Mouse (Mus musculus) regulatory T cell (primary cell): ENCODE data around the gene Polk.

Source experiments
- in situ Hi-C: fragments of 300-600 bp; cut with MboI, MseI; formaldehyde crosslinking; loops from one replicate; pipeline ENCODE4 v1.15.1; 2025; ENCODE audit warnings: high pct_unique_total_duplicates

Gene Polk

DNA sequence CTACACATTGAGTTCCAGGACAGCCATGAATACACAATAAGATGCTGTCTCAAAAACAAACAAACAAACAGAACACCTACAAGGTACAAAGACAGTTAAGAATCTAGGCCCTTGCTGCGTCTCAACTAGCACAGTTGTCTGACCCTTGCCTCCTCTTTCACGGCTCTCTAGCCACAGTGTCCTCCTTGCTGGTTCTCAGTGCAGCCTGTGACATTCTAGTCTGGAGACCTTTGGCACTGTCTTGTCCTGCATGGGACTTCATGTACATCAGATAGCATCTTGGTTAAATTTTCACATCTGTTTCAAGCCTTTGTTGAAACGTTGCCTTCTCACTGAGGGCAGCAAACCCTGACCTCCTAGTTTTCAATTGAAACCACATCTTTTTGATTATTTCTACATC lies 13.6 kb downstream of the Polk start:
- in situ Hi-C loops: no loop called here

DNA sequence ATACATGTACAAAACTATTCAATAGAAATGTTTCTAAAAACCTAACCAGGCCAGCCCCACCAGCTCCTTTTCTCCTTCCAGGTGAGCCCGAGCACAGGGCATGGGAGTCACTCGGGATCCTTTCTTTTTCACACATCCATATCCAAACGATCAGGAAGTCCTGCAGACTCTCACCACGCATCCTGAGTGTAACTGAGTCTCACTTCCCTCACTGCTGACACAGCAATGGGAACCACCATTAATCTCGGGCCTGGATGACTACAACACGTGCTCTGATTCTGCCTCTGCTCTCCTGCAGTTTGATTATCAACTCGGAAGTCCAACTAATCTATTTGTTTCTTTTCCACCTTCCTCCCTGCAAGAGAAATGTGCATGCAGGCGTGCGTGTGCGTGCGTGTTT lies 14.5 kb downstream of the Polk start:
- in situ Hi-C loops: no loop called here

DNA sequence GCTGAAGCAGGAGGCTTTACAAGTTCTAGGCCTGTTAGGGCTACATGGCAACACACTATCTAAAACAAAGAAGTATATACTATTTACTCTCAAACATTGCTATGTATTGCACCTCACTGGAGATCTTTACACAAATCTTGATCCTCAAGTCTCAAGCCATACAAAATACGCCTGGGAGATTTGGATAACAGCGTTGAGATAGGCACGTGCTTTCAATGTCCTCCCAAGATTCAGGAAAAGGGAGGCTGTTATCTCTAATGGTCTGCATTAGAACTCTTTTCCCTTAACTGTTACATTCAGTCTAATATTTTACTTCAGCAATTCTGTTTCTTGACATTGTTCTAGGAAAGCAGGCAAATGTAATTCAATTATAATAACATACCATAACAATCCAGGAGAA lies 15.4 kb downstream of the Polk start:
- in situ Hi-C loops: no loop called here

GRCm38 (mm10) chr13:96521294-96521693 lies 21.1 kb downstream of the Polk start:
- in situ Hi-C loops: no loop called here

DNA sequence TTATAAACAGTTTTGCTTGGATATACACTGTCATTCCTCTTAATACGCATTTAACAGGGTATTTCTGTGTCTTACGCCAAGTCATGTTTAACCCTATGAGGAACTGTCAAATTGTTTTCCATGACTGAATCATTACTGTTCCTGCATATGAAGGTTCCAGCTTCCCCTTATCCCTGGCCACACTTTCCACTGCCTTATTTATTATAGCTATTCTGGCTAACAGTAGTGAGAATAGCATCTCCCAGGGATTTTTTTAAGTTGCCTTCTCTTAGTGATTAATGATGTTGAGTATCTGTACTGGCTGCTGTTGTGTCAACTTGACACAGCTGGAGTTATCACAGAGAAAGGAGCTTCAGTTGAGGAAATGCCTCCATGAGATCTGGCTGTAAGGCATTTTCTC lies 25.0 kb downstream of the Polk start:
- in situ Hi-C loops: no loop called here

GRCm38 (mm10) chr13:96516249-96516648 lies 26.1 kb downstream of the Polk start:
- in situ Hi-C loops: no loop called here

GRCm38 (mm10) chr13:96514154-96514942 lies 28.0 kb downstream of the Polk start:
- in situ Hi-C loops: no loop called here

DNA sequence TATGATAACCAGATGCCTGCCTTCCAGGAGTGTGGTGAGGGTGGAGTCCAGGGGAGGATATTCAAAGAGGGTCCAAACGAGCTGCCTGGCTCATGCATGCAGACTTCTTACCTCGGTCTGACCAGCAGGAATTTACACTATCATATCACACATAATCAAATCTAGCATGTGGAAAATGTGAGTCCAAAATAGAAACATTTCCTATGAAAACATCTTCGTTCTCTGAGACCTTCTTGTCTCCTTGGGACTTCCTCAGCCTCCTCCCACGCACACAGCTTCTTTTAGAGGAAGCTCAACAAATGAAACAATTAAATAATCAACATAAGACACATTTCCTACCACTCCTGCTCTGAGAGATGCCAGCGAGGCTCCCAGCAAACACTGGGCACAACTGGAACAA lies 30.5 kb downstream of the Polk start:
- in situ Hi-C loops: no loop called here

- in situ Hi-C loops: no loop called here
These were observed 31.1 kb downstream of the Polk start for GRCm38 (mm10) chr13:96511262-96511661.

GRCm38 (mm10) chr13:96510635-96511034 lies 31.7 kb downstream of the Polk start:
- in situ Hi-C loops: no loop called here

DNA sequence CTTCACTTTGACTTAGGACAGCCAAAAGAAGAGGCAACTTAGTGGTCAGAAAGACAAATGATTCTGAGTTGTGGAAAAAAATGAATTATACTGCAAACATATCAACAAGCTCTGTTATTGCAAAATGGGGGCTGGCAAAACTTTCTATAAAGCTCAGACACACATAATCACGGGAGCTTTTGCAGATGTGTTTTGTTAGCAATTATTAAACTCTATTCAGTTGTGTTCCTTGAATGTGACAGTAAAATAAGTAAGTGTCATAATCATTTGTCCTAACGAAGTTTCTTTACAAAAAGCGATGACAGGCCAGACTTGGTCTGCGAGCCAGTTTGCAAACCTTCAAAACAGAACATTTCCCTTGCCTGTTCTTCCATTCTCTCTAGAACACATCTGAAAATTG lies 34.8 kb downstream of the Polk start:
- in situ Hi-C loops: no loop called here

DNA sequence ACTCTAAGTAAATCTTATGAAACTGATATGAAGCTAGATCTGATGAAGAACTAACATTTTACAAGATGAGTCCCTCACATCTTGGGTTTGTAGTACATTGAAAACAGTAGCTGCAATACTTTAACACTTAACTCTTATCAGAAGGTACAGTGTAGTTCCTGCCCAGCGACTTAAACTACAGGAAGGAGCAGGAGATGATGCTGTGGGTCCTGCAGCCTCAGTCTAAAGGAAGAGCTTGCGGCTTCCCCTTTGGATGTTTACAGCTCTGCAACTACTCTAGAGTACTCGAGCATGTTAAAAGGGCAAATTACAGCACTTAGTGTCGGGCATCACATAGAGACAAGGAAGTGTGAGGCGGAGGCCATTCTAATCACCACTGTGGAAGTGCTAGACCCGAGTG lies 36.1 kb downstream of the Polk start:
- in situ Hi-C loops: no loop called here

- in situ Hi-C loops: no loop called here
These were observed 36.7 kb downstream of the Polk start for GRCm38 (mm10) chr13:96505661-96506060.

DNA sequence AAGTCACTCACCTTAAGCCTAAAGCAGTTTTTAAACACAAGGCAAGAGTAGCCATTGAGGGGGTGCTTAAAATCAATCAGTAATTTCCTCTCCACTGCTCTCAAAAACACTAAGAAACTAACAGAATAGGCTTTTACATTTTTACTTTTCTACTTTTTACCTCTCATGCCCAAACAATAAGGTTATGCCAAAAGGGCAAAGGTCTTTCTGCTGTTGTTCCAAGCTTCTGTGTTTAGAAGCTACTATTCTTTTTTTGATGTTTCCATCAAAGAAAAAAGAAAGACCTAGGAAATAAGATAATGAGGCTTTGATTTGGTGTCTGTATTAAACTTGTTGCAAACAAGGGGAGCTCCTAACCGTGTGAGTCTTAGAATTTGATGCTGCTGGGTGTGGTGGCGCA lies 42.5 kb downstream of the Polk start:
- in situ Hi-C loops: no loop called here

GRCm38 (mm10) chr13:96496630-96497029 lies 45.7 kb downstream of the Polk start:
- in situ Hi-C loops: no loop called here

DNA sequence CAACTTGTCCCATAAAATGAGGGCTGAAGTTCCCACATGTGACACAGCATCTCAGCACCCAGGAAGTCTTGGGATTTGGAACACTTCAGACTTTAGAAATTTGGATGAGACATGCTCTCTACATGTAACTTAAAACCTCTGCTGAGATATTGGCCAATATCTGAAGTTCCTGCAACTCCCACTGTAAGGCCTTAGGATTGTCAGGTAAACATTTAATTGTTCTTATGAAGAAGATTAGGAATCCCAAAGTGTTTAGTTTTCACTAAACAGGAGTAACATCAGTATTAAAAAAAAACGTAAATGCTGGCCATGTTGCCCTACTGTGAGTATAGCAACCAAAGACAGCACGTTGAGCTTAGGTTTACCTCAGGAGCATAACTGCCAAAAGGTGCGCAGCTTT lies 51.9 kb downstream of the Polk start, which contains the start of gene Gm17622:
Gene Gm17622, plus strand, starts transcription at position 301 of the 400 bp plus-strand sequence.
- in situ Hi-C loops: no loop called here

- in situ Hi-C loops: no loop called here
These were observed 54.4 kb downstream of the Polk start for GRCm38 (mm10) chr13:96487968-96488367.

GRCm38 (mm10) chr13:96487230-96487629 lies 55.1 kb downstream of the Polk start:
- in situ Hi-C loops: no loop called here

GRCm38 (mm10) chr13:96478991-96479390 lies 63.4 kb downstream of the Polk start:
- in situ Hi-C loops: no loop called here

- in situ Hi-C loops: no loop called here
These were observed 65.2 kb downstream of the Polk start for GRCm38 (mm10) chr13:96477226-96477625.

GRCm38 (mm10) chr13:96470957-96471356 lies 71.4 kb downstream of the Polk start, which contains the start of gene Ankdd1b:
Gene Ankdd1b, minus strand, starts transcription at chr13:96471198.
- in situ Hi-C loops: no loop called here

DNA sequence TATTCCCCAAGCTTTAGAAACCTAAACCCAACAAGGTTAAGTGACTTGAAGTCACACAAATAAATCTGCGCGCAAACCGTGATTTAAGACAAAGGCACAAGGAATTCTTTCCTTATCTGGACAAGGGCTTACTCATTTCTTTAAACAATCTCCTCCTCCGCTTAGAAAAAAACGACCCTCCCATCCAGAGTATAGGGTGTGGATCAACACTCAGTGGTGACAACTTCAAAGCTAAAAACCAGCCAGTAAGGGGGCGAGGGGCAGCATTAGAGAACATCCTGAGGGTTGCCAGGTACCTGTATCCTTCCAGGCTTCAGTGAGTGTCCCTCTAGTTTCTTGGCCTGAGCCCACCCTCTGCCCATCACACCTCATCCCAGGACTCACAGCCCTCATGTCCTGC lies 71.8 kb downstream of the Polk start:
- in situ Hi-C loops: no loop called here

GRCm38 (mm10) chr13:96468678-96469077 lies 73.7 kb downstream of the Polk start:
- in situ Hi-C loops: no loop called here

- in situ Hi-C loops: no loop called here
These were observed 77.1 kb downstream of the Polk start for GRCm38 (mm10) chr13:96465315-96465714.
